8 mouse cellular contexts compared by ENCODE assay signal in the genomic region with DNA sequence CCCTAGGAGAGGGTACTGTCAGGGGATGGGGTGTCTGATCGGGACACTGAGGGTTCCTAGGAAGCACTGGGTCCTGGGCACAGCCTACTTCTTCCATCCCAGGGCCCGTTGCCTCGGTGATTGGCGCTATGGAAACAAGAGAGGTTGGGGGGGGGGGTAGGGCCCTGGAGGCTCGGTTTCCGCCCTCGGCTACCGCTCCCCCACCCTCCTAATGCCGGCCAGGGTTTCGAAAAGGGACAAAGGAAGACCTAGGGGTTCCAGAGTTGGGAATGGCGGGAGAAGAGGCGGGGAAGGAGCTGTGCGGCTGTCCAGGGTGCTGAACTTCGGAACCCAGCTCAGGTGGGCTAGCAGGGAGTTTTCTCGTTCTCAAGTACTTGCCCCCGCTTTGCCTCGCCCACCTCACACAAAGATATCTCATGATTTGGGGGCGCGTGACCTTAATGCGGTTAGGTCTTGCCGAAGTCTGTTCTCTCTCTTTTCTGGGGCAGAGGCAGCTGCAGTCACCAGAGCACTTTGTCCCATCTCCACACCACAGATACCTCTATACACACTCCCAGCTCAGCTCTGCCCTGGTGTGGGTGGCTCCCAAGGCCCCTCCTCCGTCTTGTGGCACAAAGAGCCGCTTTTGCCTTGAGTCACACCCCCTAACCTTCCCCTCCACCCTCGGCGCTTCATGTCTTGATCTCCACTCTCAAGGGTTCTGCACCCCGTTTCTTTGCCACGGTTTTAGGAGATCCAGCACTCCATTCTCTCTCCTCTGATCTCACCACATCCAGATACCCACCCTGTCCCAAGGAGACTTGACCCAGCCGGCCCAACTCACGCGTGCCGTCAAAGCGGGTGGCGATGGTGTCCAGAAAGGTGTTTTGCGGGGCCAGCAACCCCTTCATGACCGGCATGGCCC. TPM values are rescaled to one million over a fixed set of nuclear protein-coding genes. Genes with fewer than 3 reads are reported as not detected.
DNase-seq lines count a peak whose midpoint lies in the region; ATAC-seq and TF ChIP-seq lines count a peak whose summit lies in the region.
"Had no signal": no experiment of that assay in that cellular context is flagged by ENCODE, and none has a peak within 500 bp of the region (broad histone marks: within the 10 kb centered on the region; RNA-seq: fewer than 3 reads in every experiment).

No protein-coding gene starts in this region.

- H3K36me3 ChIP-seq in ES-Bruce4 (ENCODE audit: control insufficient read depth, insufficient read depth, low read length, poor library complexity, severe bottlenecking), result no peaks in the 10 kb centered on the region
- H3K36me3 ChIP-seq in embryonic facial prominence, embryonic 11.5 days (replicated peaks; ENCODE audit: control insufficient read depth, insufficient read depth, low read depth, low read length), result no peaks in the 10 kb centered on the region
- H3K36me3 ChIP-seq in hindbrain, embryonic 14.5 days (replicated peaks; ENCODE audit: control insufficient read depth, insufficient read depth), result peaks cover 23% of the 10 kb centered on the region; the same call in 1 of the 2 replicates
- H3K36me3 ChIP-seq in liver, embryonic 15.5 days (replicated peaks), result no peaks in the 10 kb centered on the region
- peaks cover 9% of the 10 kb centered on the region; the same call in 1 of the 2 replicates for H3K36me3 ChIP-seq in neural tube, embryonic 13.5 days

- peak; percentile 61 for ATAC-seq in embryonic facial prominence, embryonic 11.5 days (replicated peaks; ENCODE audit: insufficient number of reproducible peaks, low FRiP score, low TSS enrichment, low read depth)
- ATAC-seq in hindbrain, embryonic 14.5 days (ENCODE audit: low FRiP score), result peak; percentile 29; the same call in 1 of the 2 replicates
- no peak for ATAC-seq in liver, embryonic 15.5 days (ENCODE audit: insufficient read depth)
- peak; percentile 51 for ATAC-seq in neural tube, embryonic 13.5 days (ENCODE audit: low read depth)

- WGBS in embryonic facial prominence, embryonic 11.5 days, result 2% methylated on average over 31 of the region's 35 CpGs
- WGBS in hindbrain, embryonic 14.5 days, result under 1% methylated on average over 35 of the region's 35 CpGs
- WGBS in liver, embryonic 15.5 days (ENCODE audit: insufficient replicate concordance), result 3% methylated on average over 35 of the region's 35 CpGs
- under 1% methylated on average over 35 of the region's 35 CpGs for WGBS in neural tube, embryonic 13.5 days

- no peak for TF ChIP-seq EP300 in ES-Bruce4 (IDR thresholded peaks at IDR 0.05; ENCODE audit: insufficient read depth, low read depth, low read length)

- H3K9ac ChIP-seq in ES-Bruce4 (ENCODE audit: low read depth, poor library complexity, severe bottlenecking), result peak overlapping the region; percentile 68
- peak overlapping the region; percentile 18; the same call in 1 of the 2 replicates for H3K9ac ChIP-seq in embryonic facial prominence, embryonic 11.5 days (replicated peaks; ENCODE audit: low read length)
- peak overlapping the region; percentile 70 for H3K9ac ChIP-seq in hindbrain, embryonic 14.5 days
- H3K9ac ChIP-seq in liver, embryonic 15.5 days, result no peak overlapping the region
- H3K9ac ChIP-seq in neural tube, embryonic 13.5 days, result peak overlapping the region; percentile 72

- no peaks in the 10 kb centered on the region for H3K27me3 ChIP-seq in ES-Bruce4 (ENCODE audit: control insufficient read depth, insufficient read depth, low read length, poor library complexity, severe bottlenecking)
- H3K27me3 ChIP-seq in embryonic facial prominence, embryonic 11.5 days (ENCODE audit: control insufficient read depth, insufficient read depth, low read length), result peaks cover 28% of the 10 kb centered on the region
- no peaks in the 10 kb centered on the region for H3K27me3 ChIP-seq in hindbrain, embryonic 14.5 days (ENCODE audit: control insufficient read depth, insufficient read depth, low read length)
- peaks cover 92% of the 10 kb centered on the region for H3K27me3 ChIP-seq in liver, embryonic 15.5 days
- peaks cover 22% of the 10 kb centered on the region for H3K27me3 ChIP-seq in neural tube, embryonic 13.5 days

- peak overlapping the region; percentile 71 for H3K4me3 ChIP-seq in ES-Bruce4 (ENCODE audit: low read depth, low read length)
- H3K4me3 ChIP-seq in embryonic facial prominence, embryonic 11.5 days (ENCODE audit: low read depth, low read length), result peak overlapping the region; percentile 27
- peak overlapping the region; percentile 53 for H3K4me3 ChIP-seq in hindbrain, embryonic 14.5 days (replicated peaks; ENCODE audit: low read length)
- H3K4me3 ChIP-seq in liver, embryonic 15.5 days (replicated peaks), result peak overlapping the region; percentile 44
- H3K4me3 ChIP-seq in neural tube, embryonic 13.5 days, result peak overlapping the region; percentile 55

- TF ChIP-seq CTCF in ES-Bruce4 (IDR thresholded peaks at IDR 0.05; ENCODE audit: low read depth, low read length), result no peak

- peaks cover 2% of the 10 kb centered on the region for H3K4me1 ChIP-seq in ES-Bruce4 (ENCODE audit: control insufficient read depth, insufficient read depth, low read length)
- peaks cover 9% of the 10 kb centered on the region for H3K4me1 ChIP-seq in embryonic facial prominence, embryonic 11.5 days (ENCODE audit: control insufficient read depth, insufficient read depth, low read length)
- 0 out of 2 replicates have a peak, but pooled peaks cover 6% of the 10 kb centered on the region for H3K4me1 ChIP-seq in hindbrain, embryonic 14.5 days (replicated peaks; ENCODE audit: control insufficient read depth, insufficient read depth, low read length)
- peaks cover 26% of the 10 kb centered on the region for H3K4me1 ChIP-seq in liver, embryonic 15.5 days (replicated peaks)
- H3K4me1 ChIP-seq in neural tube, embryonic 13.5 days (replicated peaks), result peaks cover 30% of the 10 kb centered on the region

- TF ChIP-seq POLR2A in ES-Bruce4 (IDR thresholded peaks at IDR 0.05; ENCODE audit: insufficient read depth, low read length), result no peak

- H3K9me3 ChIP-seq in ES-Bruce4 (replicated peaks; ENCODE audit: control insufficient read depth, insufficient read depth, low read length, poor library complexity, severe bottlenecking), result no peaks in the 10 kb centered on the region
- no peaks in the 10 kb centered on the region for H3K9me3 ChIP-seq in embryonic facial prominence, embryonic 11.5 days (replicated peaks; ENCODE audit: control insufficient read depth, low read length)
- no peaks in the 10 kb centered on the region for H3K9me3 ChIP-seq in hindbrain, embryonic 14.5 days (ENCODE audit: control insufficient read depth, low read length)
- no peaks in the 10 kb centered on the region for H3K9me3 ChIP-seq in liver, embryonic 15.5 days (replicated peaks)
- H3K9me3 ChIP-seq in neural tube, embryonic 13.5 days, result no peaks in the 10 kb centered on the region

- DNase-seq in B cell, adult 2 months, result peak; percentile 65 to 66
- DNase-seq in embryonic facial prominence, embryonic 11.5 days (ENCODE audit: low spot score), result peak; percentile 85
- peak; percentile 62 for DNase-seq in hindbrain, embryonic 14.5 days (ENCODE audit: low spot score)
- DNase-seq in layer of hippocampus, postnatal 10 days (ENCODE audit: low spot score in 2 of 2), result no peak

- peak overlapping the region; percentile 62 for H3K4me2 ChIP-seq in embryonic facial prominence, embryonic 11.5 days (ENCODE audit: low read depth, low read length)
- peak overlapping the region; percentile 64 for H3K4me2 ChIP-seq in hindbrain, embryonic 14.5 days (replicated peaks)
- peak overlapping the region; percentile 72 for H3K4me2 ChIP-seq in liver, embryonic 15.5 days
- peak overlapping the region; percentile 65 for H3K4me2 ChIP-seq in neural tube, embryonic 13.5 days

- no peak overlapping the region for H3K27ac ChIP-seq in ES-Bruce4 (ENCODE audit: insufficient read depth, low read length)
- no peak overlapping the region for H3K27ac ChIP-seq in embryonic facial prominence, embryonic 11.5 days (replicated peaks; ENCODE audit: low read depth, low read length)
- peak overlapping the region; percentile 58 for H3K27ac ChIP-seq in hindbrain, embryonic 14.5 days
- no peak overlapping the region for H3K27ac ChIP-seq in liver, embryonic 15.5 days (replicated peaks)
- H3K27ac ChIP-seq in neural tube, embryonic 13.5 days (replicated peaks), result no peak overlapping the region; the same call in 1 of the 2 replicates

RNA-seq across cellular contexts. Expression of a gene that starts 0.8 kb away (rescaled TPM):
- polyA plus RNA-seq in ES-Bruce4 (2011; ENCODE audit: insufficient read depth, insufficient read length, low read depth, missing spikeins), result 0.17 and 0.21 TPM in 2 replicates
- polyA plus RNA-seq in embryonic facial prominence, embryonic 11.5 days (2014; fragmentation: Nextera tagmentation; extraction: Ambion mirVana), result 0.50 and 0.56 TPM in 2 replicates
- 7.6 and 8.8 TPM in 2 replicates for polyA plus RNA-seq in hindbrain, embryonic 14.5 days (2014; fragmentation: Nextera tagmentation; extraction: Ambion mirVana)
- not detected in 2 replicates for polyA plus RNA-seq in liver, embryonic 15.5 days (2015; fragmentation: Nextera tagmentation; extraction: Ambion mirVana)
- 4.8 and 5.3 TPM in 2 replicates for polyA plus RNA-seq in neural tube, embryonic 13.5 days (2015; fragmentation: Nextera tagmentation; extraction: Ambion mirVana)
- total RNA-seq in layer of hippocampus, postnatal 10 days (2021), result 1 to 10 TPM; 1.5 to 2.2 TPM
- total RNA-seq: heart, adult 18-20 months had no signal

RNA-seq across cellular contexts. Expression of a gene that starts 3.8 kb away (rescaled TPM):
- not detected in 2 replicates for polyA plus RNA-seq in ES-Bruce4 (2011; ENCODE audit: insufficient read depth, insufficient read length, low read depth, missing spikeins)
- not detected in 2 replicates for polyA plus RNA-seq in embryonic facial prominence, embryonic 11.5 days (2014; fragmentation: Nextera tagmentation; extraction: Ambion mirVana)
- 0.78 TPM in 1 of 2 replicates, not detected in the other for polyA plus RNA-seq in hindbrain, embryonic 14.5 days (2014; fragmentation: Nextera tagmentation; extraction: Ambion mirVana)
- not detected in 2 replicates for polyA plus RNA-seq in liver, embryonic 15.5 days (2015; fragmentation: Nextera tagmentation; extraction: Ambion mirVana)
- polyA plus RNA-seq in neural tube, embryonic 13.5 days (2015; fragmentation: Nextera tagmentation; extraction: Ambion mirVana), result 0.56 TPM in 1 of 2 replicates, not detected in the other
- under 1 TPM in 1 of 2 experiments, not detected in 1; 0.62 TPM for total RNA-seq in layer of hippocampus, postnatal 10 days (2021)
- total RNA-seq: heart, adult 18-20 months had no signal

RNA-seq across cellular contexts. Expression of a gene that starts 11.8 kb away (rescaled TPM):
- 5.4 and 5.8 TPM in 2 replicates for polyA plus RNA-seq in ES-Bruce4 (2011; ENCODE audit: insufficient read depth, insufficient read length, low read depth, missing spikeins)
- 1.4 and 1.5 TPM in 2 replicates for polyA plus RNA-seq in embryonic facial prominence, embryonic 11.5 days (2014; fragmentation: Nextera tagmentation; extraction: Ambion mirVana)
- 2.7 and 4.4 TPM in 2 replicates for polyA plus RNA-seq in hindbrain, embryonic 14.5 days (2014; fragmentation: Nextera tagmentation; extraction: Ambion mirVana)
- polyA plus RNA-seq in liver, embryonic 15.5 days (2015; fragmentation: Nextera tagmentation; extraction: Ambion mirVana), result 1.5 and 1.9 TPM in 2 replicates
- polyA plus RNA-seq in neural tube, embryonic 13.5 days (2015; fragmentation: Nextera tagmentation; extraction: Ambion mirVana), result 4.7 and 5.0 TPM in 2 replicates
- total RNA-seq in layer of hippocampus, postnatal 10 days (2021), result 1 to 10 TPM; 5.5 to 7.2 TPM

RNA-seq across cellular contexts. Expression of a gene that starts 20.9 kb away (rescaled TPM):
- 95.2 and 95.3 TPM in 2 replicates for polyA plus RNA-seq in ES-Bruce4 (2011; ENCODE audit: insufficient read depth, insufficient read length, low read depth, missing spikeins)
- polyA plus RNA-seq in embryonic facial prominence, embryonic 11.5 days (2014; fragmentation: Nextera tagmentation; extraction: Ambion mirVana), result 76.6 and 86.1 TPM in 2 replicates
- polyA plus RNA-seq in hindbrain, embryonic 14.5 days (2014; fragmentation: Nextera tagmentation; extraction: Ambion mirVana), result 80.5 and 105 TPM in 2 replicates
- polyA plus RNA-seq in liver, embryonic 15.5 days (2015; fragmentation: Nextera tagmentation; extraction: Ambion mirVana), result 19.2 and 20.2 TPM in 2 replicates
- polyA plus RNA-seq in neural tube, embryonic 13.5 days (2015; fragmentation: Nextera tagmentation; extraction: Ambion mirVana), result 30.0 and 35.1 TPM in 2 replicates
- 100 to 1,000 TPM; 152 to 165 TPM for total RNA-seq in layer of hippocampus, postnatal 10 days (2021)

RNA-seq across cellular contexts. Expression of a gene that starts 45.3 kb away (rescaled TPM):
- polyA plus RNA-seq in ES-Bruce4 (2011; ENCODE audit: insufficient read depth, insufficient read length, low read depth, missing spikeins), result not detected in 2 replicates
- polyA plus RNA-seq in embryonic facial prominence, embryonic 11.5 days (2014; fragmentation: Nextera tagmentation; extraction: Ambion mirVana), result not detected in 2 replicates
- polyA plus RNA-seq in hindbrain, embryonic 14.5 days (2014; fragmentation: Nextera tagmentation; extraction: Ambion mirVana), result not detected in 2 replicates
- polyA plus RNA-seq in liver, embryonic 15.5 days (2015; fragmentation: Nextera tagmentation; extraction: Ambion mirVana), result 0.24 TPM in 1 of 2 replicates, not detected in the other
- polyA plus RNA-seq in neural tube, embryonic 13.5 days (2015; fragmentation: Nextera tagmentation; extraction: Ambion mirVana), result 0.43 TPM in 1 of 2 replicates, not detected in the other
- total RNA-seq in layer of hippocampus, postnatal 10 days (2021), result not detected
- total RNA-seq: heart, adult 18-20 months had no signal

Comparison
In these comparisons a context has a peak if more than half of its experiments do, and no peak if none do; other contexts are left out.
1. DNase-seq: peak in B cell, adult 2 months (2 of 2), embryonic facial prominence, embryonic 11.5 days (single experiment) and hindbrain, embryonic 14.5 days (single experiment); none in layer of hippocampus, postnatal 10 days (0 of 2).
2. Peak in every context shown above with its lines, with median percentiles within 50 percentile points of each other: H3K4me3 ChIP-seq and H3K4me2 ChIP-seq.